Mouse (Mus musculus) gastrocnemius, postnatal 4 days (tissue): ENCODE data around the gene Fnip2. TPM values are rescaled to one million over a fixed set of nuclear protein-coding genes. Genes with fewer than 3 reads are reported as not detected.

Experiments used
- DNase-seq, 2 experiments: peaks; one replicate each; pipeline ENCODE4 v3.0.0; 2021 to 2022; ENCODE audit warnings: low spot score in 2 of 2, mixed read lengths in 2 of 2
- total RNA-seq, 2 experiments: library from RNA; stranded (reverse); gene quantifications; 2 replicates each; pipeline ENCODE4 v1.2.3; 2021

Fnip2 gene
- total RNA-seq, 2 experiments from 2014 or later: 10.3 to 10.6 TPM

- DNase-seq: peak; percentile 30 to 40
Observed at GRCm38 (mm10) chr3:79566716-79567691, 592 bp downstream of the Fnip2 start.

- no peak for DNase-seq
Observed at GRCm38 (mm10) chr3:79564875-79565606, 2.6 kb downstream of the Fnip2 start.

- DNase-seq: no peak
Observed at GRCm38 (mm10) chr3:79563511-79563910, 4.1 kb downstream of the Fnip2 start.

- DNase-seq: no peak
Observed at GRCm38 (mm10) chr3:79561784-79562715, 5.5 kb downstream of the Fnip2 start.

GRCm38 (mm10) chr3:79560555-79560954 is 7.0 kb downstream of the Fnip2 start:
- no peak for DNase-seq

- DNase-seq: no peak
Observed at GRCm38 (mm10) chr3:79559773-79560045, 7.9 kb downstream of the Fnip2 start.

- no peak for DNase-seq
Observed at GRCm38 (mm10) chr3:79559021-79559772, 8.4 kb downstream of the Fnip2 start.

- DNase-seq: no peak
Observed at GRCm38 (mm10) chr3:79555061-79555460, 12.5 kb downstream of the Fnip2 start.

GRCm38 (mm10) chr3:79553779-79554178 is 13.8 kb downstream of the Fnip2 start:
- DNase-seq: no peak

GRCm38 (mm10) chr3:79551826-79552552 is 15.6 kb downstream of the Fnip2 start:
- no peak for DNase-seq

- no peak for DNase-seq
Observed at GRCm38 (mm10) chr3:79549751-79550393, 17.7 kb downstream of the Fnip2 start.

GRCm38 (mm10) chr3:79548681-79549437 is 18.7 kb downstream of the Fnip2 start:
- DNase-seq: no peak

- DNase-seq: no peak
Observed at GRCm38 (mm10) chr3:79542585-79542984, 25.0 kb downstream of the Fnip2 start.

GRCm38 (mm10) chr3:79539656-79540055 is 27.9 kb downstream of the Fnip2 start:
- no peak for DNase-seq

- DNase-seq: no peak
Observed at GRCm38 (mm10) chr3:79539124-79539523, 28.5 kb downstream of the Fnip2 start.

GRCm38 (mm10) chr3:79538342-79538741 is 29.3 kb downstream of the Fnip2 start:
- DNase-seq: no peak

- DNase-seq: no peak
Observed at GRCm38 (mm10) chr3:79537626-79538203, 29.9 kb downstream of the Fnip2 start.

GRCm38 (mm10) chr3:79537023-79537422 is 30.6 kb downstream of the Fnip2 start:
- no peak for DNase-seq
